Mouse (Mus musculus): ENCODE measurements around the gene Gm4787.
"Not testable (repeated sequence)": the region's sequence is repeated elsewhere in the genome, so short reads cannot be mapped to it uniquely, and the experiment has no call there.

The Gm4787 gene

DNA sequence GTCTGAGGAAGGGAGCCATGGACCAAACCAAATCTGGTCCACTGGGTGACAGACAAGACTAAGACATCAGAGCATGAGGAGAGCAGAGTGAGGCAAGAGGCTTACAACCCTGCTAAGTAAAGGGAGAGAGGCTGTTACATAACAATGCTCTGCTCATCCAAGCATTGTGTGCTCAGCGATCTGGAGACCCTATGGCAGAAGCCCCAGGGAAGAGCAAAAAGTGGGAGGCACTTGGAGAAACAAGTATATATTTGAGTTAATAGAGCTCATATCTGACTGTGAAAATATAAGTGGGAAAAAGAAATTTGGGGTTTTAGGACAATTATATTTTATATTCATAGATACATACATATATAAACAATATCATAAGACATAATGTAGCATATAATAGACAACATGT is at the start of gene Gm4787:
Gm4787 (minus strand) TSS at position 101 of the 400 bp plus-strand sequence.
- not testable (repeated sequence) for DNase-seq (ENCODE audit: low read depth)

DNA sequence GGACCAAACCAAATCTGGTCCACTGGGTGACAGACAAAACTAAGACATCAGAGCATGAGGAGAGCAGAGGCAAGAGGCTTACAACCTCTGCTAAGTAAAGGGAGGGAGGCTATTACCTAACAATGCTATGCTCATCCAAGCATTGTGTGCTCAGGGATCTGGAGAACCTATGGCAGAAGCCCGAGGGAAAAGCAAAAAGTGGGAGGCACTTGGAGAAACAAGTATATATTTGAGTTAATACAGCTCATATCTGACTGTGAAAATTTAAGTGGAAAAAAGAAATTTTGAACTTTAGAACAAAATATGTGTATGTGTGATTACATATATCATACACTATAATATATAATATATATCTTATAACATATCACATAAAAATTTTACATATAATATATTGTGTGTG is 42.6 kb upstream of the Gm4787 start, which contains the start of gene Adam4:
Adam4 (minus strand) TSS at position 101 of the 400 bp plus-strand sequence.
- DNase-seq (ENCODE audit: low read depth): no peak

GRCm38 (mm10) chr12:81413211-81413610 is 33.9 kb upstream of the Gm4787 start:
- no peak for DNase-seq (ENCODE audit: low read depth)

DNA sequence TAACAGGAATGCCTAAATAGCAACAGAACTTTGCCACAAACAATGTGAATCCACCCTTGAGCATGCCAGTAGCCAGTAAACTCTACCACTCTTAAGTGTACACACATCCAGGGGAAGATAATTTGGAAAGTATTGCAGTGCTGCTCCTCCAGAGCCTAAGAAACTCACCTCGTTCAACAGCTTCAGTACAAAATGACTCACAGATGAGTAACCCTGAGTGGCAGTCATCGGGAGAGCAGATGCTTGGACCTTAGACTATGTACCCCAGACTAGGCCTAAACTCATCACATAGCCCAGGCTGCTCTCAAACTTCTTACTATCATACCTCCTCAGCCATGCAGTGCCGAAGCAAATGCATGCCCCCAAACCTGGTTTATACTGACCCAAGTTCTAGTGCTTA is 29.7 kb upstream of the Gm4787 start:
- DNase-seq (ENCODE audit: low read depth): peak; percentile 27

DNA sequence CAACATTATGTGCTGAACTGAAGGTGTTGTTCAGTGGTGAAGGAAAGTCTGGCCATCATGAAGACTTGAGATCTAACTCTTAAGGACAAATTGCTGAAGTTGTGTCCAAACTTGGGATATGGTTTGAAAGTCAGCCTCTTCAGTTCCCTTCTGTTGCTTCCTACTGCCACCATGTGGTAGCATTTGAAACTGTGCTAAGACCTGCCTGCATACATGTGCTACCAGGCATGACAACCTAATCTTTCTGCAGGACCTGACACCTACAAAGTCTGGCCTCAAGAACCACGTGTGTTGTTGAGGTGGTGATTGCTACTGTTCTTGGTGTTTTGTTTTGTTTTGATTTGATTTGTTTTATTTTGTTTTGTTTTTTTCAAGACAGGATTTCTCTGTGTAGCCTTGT is 22.9 kb upstream of the Gm4787 start:
- DNase-seq (ENCODE audit: low read depth): peak; percentile 79

- no peak for DNase-seq (ENCODE audit: low read depth)
These were observed 45.4 kb downstream of the Gm4787 start for GRCm38 (mm10) chr12:81333841-81334240.

GRCm38 (mm10) chr12:81332875-81333421 is 46.3 kb downstream of the Gm4787 start, which contains the start of gene Slc8a3:
TSS of gene Slc8a3 (minus strand) at chr12:81333180.
- DNase-seq (ENCODE audit: low read depth): no peak

DNA sequence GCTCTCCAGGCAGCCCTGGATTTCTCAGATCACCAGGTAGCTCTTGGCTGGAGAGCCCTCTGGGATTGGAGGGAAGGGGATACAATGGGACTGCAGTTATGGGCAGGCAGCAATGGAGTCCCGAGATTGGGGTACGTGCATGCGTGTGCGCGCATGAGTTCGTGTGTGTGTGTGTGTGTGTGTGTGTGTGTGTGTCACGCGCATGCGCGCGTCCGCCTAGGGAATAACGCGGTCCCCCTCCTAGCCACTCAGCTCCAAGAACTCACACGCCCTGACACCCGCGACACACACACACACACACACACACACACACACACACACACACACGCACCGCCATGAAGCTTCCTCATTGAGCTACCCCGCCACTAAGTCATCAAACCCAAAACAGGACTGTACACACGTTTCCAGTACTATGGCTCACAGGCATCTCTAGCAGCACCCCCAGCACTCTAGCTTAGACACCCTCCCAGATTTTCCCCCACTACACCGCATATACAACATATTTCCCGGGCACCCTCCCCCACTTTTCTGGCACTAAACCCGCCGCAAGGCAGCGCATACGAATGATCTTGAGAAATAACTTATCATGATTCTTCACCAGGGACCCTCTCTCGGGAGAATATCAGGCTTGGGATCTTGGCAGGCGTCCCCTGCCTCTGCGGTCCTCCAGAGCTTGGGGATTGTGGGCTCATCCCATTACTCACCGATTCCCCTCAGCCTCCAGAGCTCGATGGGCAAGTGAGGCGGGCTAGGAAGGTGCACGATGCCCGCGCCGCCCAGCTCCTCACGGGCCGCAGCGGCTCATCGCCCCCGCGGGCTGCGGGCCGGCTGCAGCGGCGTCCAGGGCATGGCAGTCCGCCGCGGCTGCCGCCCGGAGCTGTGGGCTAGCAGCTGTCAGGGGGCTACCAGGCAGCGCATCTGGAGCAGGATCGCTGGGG is 47.1 kb downstream of the Gm4787 start:
- no peak for DNase-seq (ENCODE audit: low read depth)

GRCm38 (mm10) chr12:81331046-81331638 is 48.1 kb downstream of the Gm4787 start:
- DNase-seq (ENCODE audit: low read depth): no peak

Measured in 416B (cell line).